Mouse (Mus musculus) spleen, postnatal 0 days (tissue): ENCODE results near the gene Mcmbp. TPM values are rescaled to one million over a fixed set of nuclear protein-coding genes. Genes with fewer than 3 reads are reported as not detected.

ENCODE experiments used
- polyA plus RNA-seq: library from polyadenylated mRNA; unstranded; fragments of >200 nt; fragmentation: Nextera tagmentation; extraction: Ambion mirVana; gene quantifications from 2 replicates; pipeline ENCODE4 v1.2.1, GENCODE M21; 2015

The Mcmbp gene
- polyA plus RNA-seq, result 36.5 and 39.3 TPM in 2 replicates

GRCm38 (mm10) chr7:128740334-128740733 is at the start of gene Mcmbp:
TSS of gene Mcmbp (minus strand) at chr7:128740495.

GRCm38 (mm10) chr7:128744684-128745485 is 4.6 kb upstream of the Mcmbp start, which contains the start of gene Sec23ip:
TSS of gene Sec23ip (plus strand) at chr7:128744943.

Other genes with a start within 250 kb of the Mcmbp start
- 4.3 and 5.8 TPM in 2 replicates for gene Bag3, start 216.9 kb downstream of the Mcmbp start, polyA plus RNA-seq
- gene Inpp5f, start 129.2 kb downstream of the Mcmbp start, polyA plus RNA-seq, result 8.2 and 10.1 TPM in 2 replicates
- 19.5 and 19.6 TPM in 2 replicates for gene Sec23ip, start 4.4 kb upstream of the Mcmbp start, polyA plus RNA-seq